Mouse (Mus musculus) stomach, postnatal 0 days (tissue): ENCODE measurements at regions not wholly inside any gene's neighbourhood (a gene's known extent, or its start where the extent isn't known, plus 50 kb on each side); places are given as distances from the start of the nearest gene placed in this dataset.

Experiments
- CTCF ChIP-seq: IDR thresholded peaks from 2 replicates; pipeline ENCODE4 v1.5.1; 2016; ENCODE audit warnings: antibody characterized with exemption, low read depth, mild to moderate bottlenecking, moderate library complexity
- EP300 ChIP-seq: optimal IDR thresholded peaks from 2 replicates; pipeline ENCODE3; 2016; ENCODE audit warnings: antibody characterized with exemption

DNA sequence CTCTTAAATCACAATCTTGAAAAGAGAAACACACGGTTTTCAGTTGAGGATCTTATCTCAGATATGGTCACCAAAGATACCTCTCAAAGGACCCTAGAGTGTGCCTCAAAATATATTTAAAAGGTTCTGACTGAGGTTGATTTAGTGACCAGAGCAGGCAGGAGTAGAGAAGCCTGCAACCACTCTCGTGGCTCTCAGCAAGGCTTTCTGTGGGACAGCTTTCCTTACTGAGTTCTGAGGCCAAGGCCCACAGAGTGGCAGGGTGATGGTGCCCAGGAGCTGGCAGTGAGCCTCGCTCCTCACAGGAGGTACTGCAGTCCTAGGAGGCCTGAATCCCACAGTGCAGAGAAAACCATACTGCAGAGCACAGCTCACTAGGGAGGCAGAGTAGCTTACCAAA is 151.4 kb upstream of the Cypt12 start:
- TF ChIP-seq EP300 (no peak), CTCF (no peak)
